ENCODE assay signal across 9 mouse cellular contexts in genomic region chr13:21167910-21168300, GRCm38 (mm10). TPM values are rescaled to one million over a fixed set of nuclear protein-coding genes. Genes with fewer than 3 reads are reported as not detected.
DNase-seq lines count a peak whose midpoint lies in the region; ATAC-seq and TF ChIP-seq lines count a peak whose summit lies in the region.
"Had no signal": no experiment of that assay in that cellular context is flagged by ENCODE, and none has a peak within 500 bp of the region (broad histone marks: within the 10 kb centered on the region; RNA-seq: fewer than 3 reads in every experiment).

No protein-coding gene starts in this region.

- peak overlapping the region; percentile 60 for H3K4me3 ChIP-seq in bone marrow macrophage, adult 2 months (ENCODE audit: insufficient read depth, low read length)
- H3K4me3 ChIP-seq in heart, embryonic 10.5 days: peak overlapping the region; percentile 71

- TF ChIP-seq CTCF in bone marrow macrophage, adult 2 months (IDR thresholded peaks at IDR 0.05; ENCODE audit: low read depth, low read length): no peak

- no peak for TF ChIP-seq POLR2A in bone marrow macrophage, adult 2 months (IDR thresholded peaks at IDR 0.05; ENCODE audit: borderline replicate concordance, low read depth, low read length)

- ATAC-seq in megakaryocyte progenitor cell, adult 5-6 weeks (replicated peaks; ENCODE audit: poor library complexity): 0 out of 2 replicates have a peak, but pooled peaks have one; percentile 3

- H3K27ac ChIP-seq in bone marrow macrophage, adult 2 months (ENCODE audit: insufficient read depth, low read depth, low read length): no peak overlapping the region
- H3K27ac ChIP-seq in heart, embryonic 10.5 days: no peak overlapping the region

- H3K4me1 ChIP-seq in bone marrow macrophage, adult 2 months (ENCODE audit: control insufficient read depth, insufficient read depth, low read length): 0 out of 2 replicates have a peak, but pooled peaks cover 2% of the 10 kb centered on the region
- H3K4me1 ChIP-seq in heart, embryonic 10.5 days: peaks cover 9% of the 10 kb centered on the region; the same call in 1 of the 2 replicates

- H3K36me3 ChIP-seq in heart, embryonic 10.5 days: no peaks in the 10 kb centered on the region

- peak; percentile 15 to 34 for DNase-seq in frontal cortex, postnatal 36 days (ENCODE audit: low spot score in 2 of 2)
- DNase-seq in frontal cortex, postnatal 25 days (ENCODE audit: low spot score in 2 of 2): no peak
- no peak for DNase-seq in heart, embryonic 10.5 days (ENCODE audit: low spot score)
- DNase-seq in kidney, postnatal 10 days: peak; percentile 31
- no peak for DNase-seq in urinary bladder, postnatal 10 days (ENCODE audit: low spot score)
- no peak for DNase-seq in layer of hippocampus, postnatal 14 days (ENCODE audit: low spot score in 2 of 2)

- H3K27me3 ChIP-seq in heart, embryonic 10.5 days (ENCODE audit: insufficient read depth, poor library complexity, severe bottlenecking): no peaks in the 10 kb centered on the region

- no peaks in the 10 kb centered on the region for H3K9me3 ChIP-seq in heart, embryonic 10.5 days

- whole genome bisulfite sequencing in heart, embryonic 10.5 days: under 1% methylated on average over 8 of the region's 8 CpGs

RNA-seq across cellular contexts. Expression of gene Trim27, which starts 11.3 kb away (rescaled TPM):
- polyA plus RNA-seq in bone marrow macrophage, adult 2 months (2012; ENCODE audit: insufficient read depth, insufficient read length, missing spikeins): 44.6 and 46.6 TPM in 2 replicates
- 108 and 152 TPM in 2 replicates for polyA plus RNA-seq in heart, embryonic 10.5 days (2016; fragmentation: Nextera tagmentation; extraction: Ambion mirVana)
- 108 and 116 TPM in 2 replicates for total RNA-seq in megakaryocyte progenitor cell, adult 5-6 weeks (2015)
- total RNA-seq in megakaryocyte progenitor cell, adult 5-6 weeks (2017): 170 and 177 TPM in 2 replicates
- total RNA-seq in layer of hippocampus, postnatal 14 days (2021): 10 to 100 TPM; 35.5 to 40.3 TPM

RNA-seq across cellular contexts. Expression of gene Olfr1368, which starts 22.2 kb away (rescaled TPM):
- polyA plus RNA-seq in bone marrow macrophage, adult 2 months (2012; ENCODE audit: insufficient read depth, insufficient read length, missing spikeins): not detected in 2 replicates
- polyA plus RNA-seq in heart, embryonic 10.5 days (2016; fragmentation: Nextera tagmentation; extraction: Ambion mirVana): not detected in 2 replicates
- total RNA-seq in megakaryocyte progenitor cell, adult 5-6 weeks (2015): not detected in 2 replicates
- not detected in 2 replicates for total RNA-seq in megakaryocyte progenitor cell, adult 5-6 weeks (2017)
- not detected for total RNA-seq in layer of hippocampus, postnatal 14 days (2021)
- polyA plus RNA-seq: brain, embryonic 14.5 days had no signal

RNA-seq across cellular contexts. Expression of gene Olfr263, which starts 38.5 kb away (rescaled TPM):
- polyA plus RNA-seq in bone marrow macrophage, adult 2 months (2012; ENCODE audit: insufficient read depth, insufficient read length, missing spikeins): not detected in 2 replicates
- not detected in 2 replicates for polyA plus RNA-seq in heart, embryonic 10.5 days (2016; fragmentation: Nextera tagmentation; extraction: Ambion mirVana)
- not detected in 2 replicates for total RNA-seq in megakaryocyte progenitor cell, adult 5-6 weeks (2015)
- not detected in 2 replicates for total RNA-seq in megakaryocyte progenitor cell, adult 5-6 weeks (2017)
- total RNA-seq in layer of hippocampus, postnatal 14 days (2021): not detected
- polyA plus RNA-seq: brain, embryonic 14.5 days had no signal

RNA-seq across cellular contexts. Expression of gene Olfr1369-ps1, which starts 56.6 kb away (rescaled TPM):
- not detected in 2 replicates for polyA plus RNA-seq in bone marrow macrophage, adult 2 months (2012; ENCODE audit: insufficient read depth, insufficient read length, missing spikeins)
- 0.07 and 0.10 TPM in 2 replicates for polyA plus RNA-seq in heart, embryonic 10.5 days (2016; fragmentation: Nextera tagmentation; extraction: Ambion mirVana)
- not detected in 2 replicates for total RNA-seq in megakaryocyte progenitor cell, adult 5-6 weeks (2015)
- not detected in 2 replicates for total RNA-seq in megakaryocyte progenitor cell, adult 5-6 weeks (2017)
- total RNA-seq in layer of hippocampus, postnatal 14 days (2021): not detected
- polyA plus RNA-seq: brain, embryonic 14.5 days had no signal

Comparison
In these comparisons a context has a peak if more than half of its experiments do, and no peak if none do; other contexts are left out.
1. DNase-seq: peak in frontal cortex, postnatal 36 days (2 of 2) and kidney, postnatal 10 days (single experiment); none in frontal cortex, postnatal 25 days (0 of 2), heart, embryonic 10.5 days (single experiment), urinary bladder, postnatal 10 days (single experiment) and layer of hippocampus, postnatal 14 days (0 of 2).